Mouse (Mus musculus) liver, adult 2 months (tissue): ENCODE measurements around the gene Gm28230. TPM values are rescaled to one million over a fixed set of nuclear protein-coding genes. Genes with fewer than 3 reads are reported as not detected.

ENCODE experiments used
- DNase-seq: peaks from one replicate; pipeline ENCODE4 v3.0.0-alpha.2; 2011; ENCODE audit warnings: low read depth, low spot score; ENCODE audit errors: extremely low read depth
- H3K27ac ChIP-seq: fragments of 200-500 bp; replicated peaks from 2 replicates; pipeline ENCODE4 v1.5.1; 2012; ENCODE audit warnings: low read depth, mild to moderate bottlenecking, control low read depth, inconsistent platforms, low read length; ENCODE audit not compliant: insufficient read depth
- H3K27me3 ChIP-seq: fragments of 200-500 bp; 2 replicates; pipeline ENCODE4 v1.6.1; 2012; ENCODE audit warnings: mild to moderate bottlenecking, moderate library complexity, low read length, inconsistent platforms; ENCODE audit not compliant: control insufficient read depth, insufficient read depth
- H3K36me3 ChIP-seq: fragments of 200-500 bp; 2 replicates; pipeline ENCODE4 v1.6.1; 2012; ENCODE audit warnings: low read length, inconsistent platforms; ENCODE audit not compliant: control insufficient read depth, insufficient read depth
- H3K4me1 ChIP-seq: fragments of 200-500 bp; 2 replicates; pipeline ENCODE4 v1.6.1; 2011; ENCODE audit warnings: low read length; ENCODE audit not compliant: control insufficient read depth, insufficient read depth
- H3K4me3 ChIP-seq: fragments of 200-500 bp; 2 replicates; pipeline ENCODE4 v1.5.1; 2011; ENCODE audit warnings: low read depth, mild to moderate bottlenecking, control low read depth, low read length, moderate library complexity; ENCODE audit not compliant: insufficient read depth
- H3K79me2 ChIP-seq: fragments of 200-500 bp; 2 replicates; pipeline ENCODE4 v1.6.1; 2012; ENCODE audit warnings: inconsistent platforms, mild to moderate bottlenecking, low read length, moderate library complexity; ENCODE audit not compliant: control insufficient read depth, insufficient read depth
- H3K9ac ChIP-seq: fragments of 200-500 bp; 2 replicates; pipeline ENCODE4 v1.6.1; 2012; ENCODE audit warnings: low read depth, mild to moderate bottlenecking, control low read depth, inconsistent platforms, low read length
- CTCF ChIP-seq: fragments of 200-500 bp; IDR thresholded peaks from 2 replicates; pipeline ENCODE4 v1.5.1; 2011; ENCODE audit warnings: low read depth, low read length, control low read depth
- POLR2A ChIP-seq: fragments of 200-500 bp; IDR thresholded peaks from 2 replicates; pipeline ENCODE4 v1.6.1; 2011; ENCODE audit warnings: low read length, control low read depth; ENCODE audit not compliant: insufficient read depth; ENCODE audit errors: extremely low read depth
- WGBS: fragments of 180-500 bp; shearing (Covaris S2); methylation state at CpG from one replicate; pipeline ENCODE4 v1.1.7; 2018; 5-methylcytosine and 5-hydroxymethylcytosine counted together
- polyA plus RNA-seq: library from polyadenylated mRNA; depleted of rRNA; stranded (reverse); fragments of >200 nt; gene quantifications from 2 replicates; pipeline ENCODE4 v1.2.3, GENCODE M21; 2012; rRNA removed
- total RNA-seq: library from RNA; depleted of rRNA; stranded (reverse); fragments of >200 nt; gene quantifications from 2 replicates; pipeline ENCODE4 v1.2.3, GENCODE M21; 2014; rRNA removed

Gene Gm28230
- total RNA-seq (not detected in 2 replicates), polyA plus RNA-seq (not detected in 2 replicates)

- Histone ChIP-seq H3K79me2 (no peaks in the 10 kb centered on the region), H3K4me3 (no peak within 1 kb of the TSS; the same call in 1 of the 2 replicates), H3K4me1 (peaks cover 2% of the 10 kb centered on the region; the same call in 1 of the 2 replicates), H3K36me3 (no peaks in the 10 kb centered on the region), H3K9ac (no peak within 1 kb of the TSS), H3K27me3 (peaks cover 27% of the 10 kb centered on the region), H3K27ac (no peak within 1 kb of the TSS)
- TF ChIP-seq CTCF (no peak), POLR2A (no peak)
- WGBS, result 14% methylated on average over 5 of the region's 5 CpGs
- peak; percentile 86 for DNase-seq
These were observed at the start of gene Gm28230 for GRCm38 (mm10) chr2:74726551-74726950. Gene Gm28230, plus strand, starts transcription at chr2:74726728.

GRCm38 (mm10) chr2:74677106-74677505 lies 49.4 kb upstream of the Gm28230 start:
- no peak for DNase-seq
- H3K4me1 ChIP-seq, result peaks cover 4% of the 10 kb centered on the region; the same call in 1 of the 2 replicates
- no peak overlapping the region for H3K27ac ChIP-seq
- WGBS, result 21% methylated on average over 2 of the region's 2 CpGs
- no peaks in the 10 kb centered on the region for H3K36me3 ChIP-seq
- peaks cover 46% of the 10 kb centered on the region for H3K27me3 ChIP-seq
- no peak overlapping the region for H3K9ac ChIP-seq
- TF ChIP-seq CTCF (no peak), POLR2A (no peak)
- H3K79me2 ChIP-seq, result no peaks in the 10 kb centered on the region
- H3K4me3 ChIP-seq, result no peak overlapping the region

GRCm38 (mm10) chr2:74678891-74679595 lies 47.5 kb upstream of the Gm28230 start, which contains the start of gene Hoxd11:
Gene Hoxd11, plus strand, starts transcription at chr2:74679557.
- Histone ChIP-seq H3K27me3 (peaks cover 48% of the 10 kb centered on the region), H3K4me3 (no peak within 1 kb of the TSS), H3K79me2 (no peaks in the 10 kb centered on the region), H3K27ac (no peak within 1 kb of the TSS), H3K9ac (no peak within 1 kb of the TSS), H3K36me3 (no peaks in the 10 kb centered on the region), H3K4me1 (no peaks in the 10 kb centered on the region; the same call in 1 of the 2 replicates)
- TF ChIP-seq CTCF (no peak), POLR2A (no peak)
- no peak for DNase-seq
- WGBS, result 4% methylated on average over 15 of the region's 15 CpGs

GRCm38 (mm10) chr2:74679596-74679971 lies 46.9 kb upstream of the Gm28230 start:
- Histone ChIP-seq H3K27me3 (peaks cover 50% of the 10 kb centered on the region), H3K79me2 (no peaks in the 10 kb centered on the region), H3K27ac (no peak overlapping the region), H3K9ac (no peak overlapping the region), H3K36me3 (no peaks in the 10 kb centered on the region), H3K4me1 (no peaks in the 10 kb centered on the region; the same call in 1 of the 2 replicates), H3K4me3 (no peak overlapping the region)
- TF ChIP-seq CTCF, result no peak
- no peak for TF ChIP-seq POLR2A
- DNase-seq, result no peak
- 4% methylated on average over 26 of the region's 26 CpGs for WGBS

GRCm38 (mm10) chr2:74679980-74680379 lies 46.5 kb upstream of the Gm28230 start:
- no peak overlapping the region for H3K9ac ChIP-seq
- no peaks in the 10 kb centered on the region for H3K36me3 ChIP-seq
- no peak overlapping the region for H3K27ac ChIP-seq
- no peaks in the 10 kb centered on the region; the same call in 1 of the 2 replicates for H3K4me1 ChIP-seq
- TF ChIP-seq CTCF, result no peak
- no peak for TF ChIP-seq POLR2A
- no peak overlapping the region for H3K4me3 ChIP-seq
- DNase-seq, result no peak
- H3K79me2 ChIP-seq, result no peaks in the 10 kb centered on the region
- peaks cover 49% of the 10 kb centered on the region for H3K27me3 ChIP-seq
- 3% methylated on average over 23 of the region's 23 CpGs for WGBS
